Mouse (Mus musculus) ES-CJ7 (cell line): Measurements from ENCODE around the gene Gripap1.

Experiments used
- DNase-seq: peaks from one replicate; pipeline ENCODE4 v3.0.0; 2011; ENCODE audit warnings: low read depth, low spot score

Gene Gripap1

DNA sequence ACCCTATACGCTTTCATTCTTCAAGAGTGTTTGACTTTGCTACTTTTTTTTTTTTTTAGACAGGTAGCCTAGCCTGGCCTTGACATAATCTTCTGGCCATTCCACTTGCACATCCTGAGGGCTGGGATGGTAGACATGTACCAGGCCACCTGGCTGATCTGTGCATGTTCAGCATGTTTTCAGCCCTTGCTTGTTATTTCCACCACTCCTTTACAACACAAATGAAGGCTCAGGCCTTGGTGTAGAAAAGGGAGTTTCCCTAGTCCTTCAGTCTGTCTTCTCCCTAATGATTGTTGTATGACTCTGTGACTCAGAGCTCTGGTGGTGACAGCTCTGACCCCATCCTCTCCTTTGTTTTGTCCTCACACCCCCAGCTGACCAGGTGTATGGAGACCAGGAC lies 77.6 kb downstream of the Gripap1 start:
- no peak for DNase-seq

DNA sequence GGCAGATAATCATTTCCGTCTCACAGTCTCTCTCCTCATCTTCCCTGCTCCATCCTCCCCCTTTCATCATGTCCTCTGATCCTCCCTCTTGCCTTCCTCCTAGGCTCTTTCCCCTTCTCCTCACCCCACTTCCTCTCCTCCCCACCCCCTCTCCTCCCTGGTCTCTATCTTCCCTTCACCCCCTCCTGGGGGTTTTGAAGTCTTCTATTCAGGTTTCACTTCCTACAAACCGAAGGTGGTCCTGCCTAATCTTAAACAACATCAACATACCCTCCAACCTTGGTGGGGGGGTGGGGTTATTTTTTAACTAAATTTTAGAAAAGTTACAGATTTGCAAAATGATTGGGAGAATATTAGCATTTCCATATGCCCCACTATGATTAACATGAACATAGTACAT lies 78.9 kb downstream of the Gripap1 start:
- peak; percentile 10 for DNase-seq

GRCm38 (mm10) chrX:7869826-7870225 lies 80.3 kb downstream of the Gripap1 start:
- DNase-seq, result peak; percentile 63
